In genomic region chr17:88553473-88554087, GRCm38 (mm10) we compare ENCODE assay signal across 16 mouse cellular contexts. TPM values are rescaled to one million over a fixed set of nuclear protein-coding genes. Genes with fewer than 3 reads are reported as not detected.
DNase-seq lines count a peak whose midpoint lies in the region; ATAC-seq lines count a peak whose summit lies in the region.
"Had no signal": no experiment of that assay in that cellular context is flagged by ENCODE, and none has a peak within 500 bp of the region (broad histone marks: within the 10 kb centered on the region; RNA-seq: fewer than 3 reads in every experiment).

No protein-coding gene starts in this region.

- no peak overlapping the region for H3K9ac ChIP-seq in embryonic facial prominence, embryonic 12.5 days
- H3K9ac ChIP-seq: forebrain, embryonic 15.5 days; limb, embryonic 15.5 days; neural tube, embryonic 13.5 days had no signal

- H3K4me3 ChIP-seq in embryonic facial prominence, embryonic 10.5 days, result no peak overlapping the region
- H3K4me3 ChIP-seq in embryonic facial prominence, embryonic 12.5 days, result no peak overlapping the region
- H3K4me3 ChIP-seq: forebrain, embryonic 15.5 days; limb, embryonic 15.5 days; neural tube, embryonic 13.5 days had no signal

- peaks cover 43% of the 10 kb centered on the region for H3K36me3 ChIP-seq in embryonic facial prominence, embryonic 10.5 days (replicated peaks)
- H3K36me3 ChIP-seq in embryonic facial prominence, embryonic 12.5 days, result peaks cover 22% of the 10 kb centered on the region

- H3K27me3 ChIP-seq in embryonic facial prominence, embryonic 10.5 days (replicated peaks; ENCODE audit: low read depth, poor library complexity, severe bottlenecking), result no peaks in the 10 kb centered on the region
- H3K27me3 ChIP-seq in embryonic facial prominence, embryonic 12.5 days, result no peaks in the 10 kb centered on the region
- H3K27me3 ChIP-seq: forebrain, embryonic 15.5 days; limb, embryonic 15.5 days; neural tube, embryonic 13.5 days had no signal

- no peak overlapping the region for H3K4me2 ChIP-seq in embryonic facial prominence, embryonic 12.5 days (replicated peaks)
- H3K4me2 ChIP-seq: forebrain, embryonic 15.5 days; limb, embryonic 15.5 days; neural tube, embryonic 13.5 days had no signal

- H3K9me3 ChIP-seq in embryonic facial prominence, embryonic 10.5 days, result no peaks in the 10 kb centered on the region
- H3K9me3 ChIP-seq in embryonic facial prominence, embryonic 12.5 days, result no peaks in the 10 kb centered on the region
- H3K9me3 ChIP-seq: forebrain, embryonic 15.5 days; limb, embryonic 15.5 days; neural tube, embryonic 13.5 days had no signal

- WGBS in embryonic facial prominence, embryonic 10.5 days, result 85% methylated on average over 11 of the region's 11 CpGs
- 85% methylated on average over 11 of the region's 11 CpGs for WGBS in embryonic facial prominence, embryonic 12.5 days
- WGBS in large intestine, adult 2 months, result 63% methylated on average over 11 of the region's 11 CpGs

- peaks cover 26% of the 10 kb centered on the region for H3K4me1 ChIP-seq in embryonic facial prominence, embryonic 10.5 days
- H3K4me1 ChIP-seq in embryonic facial prominence, embryonic 12.5 days, result peaks cover 19% of the 10 kb centered on the region
- H3K4me1 ChIP-seq: forebrain, embryonic 15.5 days had no signal

- H3K27ac ChIP-seq in embryonic facial prominence, embryonic 10.5 days (replicated peaks), result peak overlapping the region; percentile 61; the same call in 1 of the 2 replicates
- H3K27ac ChIP-seq in embryonic facial prominence, embryonic 12.5 days, result 0 out of 2 replicates have a peak overlapping the region, but pooled peaks have one; percentile 25
- H3K27ac ChIP-seq: forebrain, embryonic 15.5 days; limb, embryonic 15.5 days; neural tube, embryonic 13.5 days had no signal

- DNase-seq in kidney, adult 9 months, result peak; percentile 57
- no peak for DNase-seq in kidney, postnatal 10 days
- no peak for DNase-seq in embryonic facial prominence, embryonic 10.5 days (ENCODE audit: low spot score)
- DNase-seq in large intestine, adult 2 months (ENCODE audit: low read depth, low spot score), result peak; percentile 25
- no peak for DNase-seq in Muller cell, postnatal 12 days (ENCODE audit: inconsistent ontology term)
- no peak for DNase-seq in urinary bladder, postnatal 10 days (ENCODE audit: low spot score)
- DNase-seq in right cerebral cortex, postnatal 14 days, result no peak
- DNase-seq: adrenal gland, adult 8-10 months; cerebellum, adult 9-11 months; gastrocnemius, postnatal 10 days; lung, adult 2 months had no signal

- ATAC-seq in embryonic facial prominence, embryonic 12.5 days (ENCODE audit: insufficient number of reproducible peaks, insufficient read depth, low FRiP score, low TSS enrichment), result no peak
- ATAC-seq: CD4-positive, CD25-positive, alpha-beta regulatory T cell, adult 4 months; forebrain, embryonic 15.5 days had no signal

RNA-seq across cellular contexts. Expression of gene Ppp1r21, which starts 23.7 kb away (rescaled TPM):
- 17.9 and 19.7 TPM in 2 replicates for polyA plus RNA-seq in embryonic facial prominence, embryonic 10.5 days (2016; fragmentation: Nextera tagmentation; extraction: Ambion mirVana)
- polyA plus RNA-seq in embryonic facial prominence, embryonic 12.5 days (2016; fragmentation: Nextera tagmentation; extraction: Ambion mirVana), result 21.4 and 22.9 TPM in 2 replicates
- 18.2 and 21.0 TPM in 2 replicates for polyA plus RNA-seq in large intestine, adult 2 months (2012; rRNA removed)

RNA-seq across cellular contexts. Expression of gene Ston1, which starts 43.9 kb away (rescaled TPM):
- polyA plus RNA-seq in embryonic facial prominence, embryonic 10.5 days (2016; fragmentation: Nextera tagmentation; extraction: Ambion mirVana), result 2.0 and 2.3 TPM in 2 replicates
- polyA plus RNA-seq in embryonic facial prominence, embryonic 12.5 days (2016; fragmentation: Nextera tagmentation; extraction: Ambion mirVana), result 4.7 and 4.9 TPM in 2 replicates
- polyA plus RNA-seq in large intestine, adult 2 months (2012; rRNA removed), result 3.2 and 9.7 TPM in 2 replicates

Comparison
In these comparisons a context has a peak if more than half of its experiments do, and no peak if none do; other contexts are left out.
1. DNase-seq: peak in kidney, adult 9 months (single experiment) and large intestine, adult 2 months (single experiment); none in kidney, postnatal 10 days (single experiment), embryonic facial prominence, embryonic 10.5 days (single experiment), Muller cell, postnatal 12 days (single experiment), urinary bladder, postnatal 10 days (single experiment) and right cerebral cortex, postnatal 14 days (single experiment).